Mouse (Mus musculus): ENCODE results near the gene Mrpl11. TPM values are rescaled to one million over a fixed set of nuclear protein-coding genes. Genes with fewer than 3 reads are reported as not detected.
A peak's percentile ranks its signal among the peaks of the same experiment; 100 is the strongest.
"Not testable (repeated sequence)": the region's sequence is repeated elsewhere in the genome, so short reads cannot be mapped to it uniquely, and the experiment has no call there.

Gene Mrpl11
- 13.4 and 15.9 TPM in 2 replicates for total RNA-seq (2015)
- 26.3 and 29.1 TPM in 2 replicates for total RNA-seq (2017)

DNA sequence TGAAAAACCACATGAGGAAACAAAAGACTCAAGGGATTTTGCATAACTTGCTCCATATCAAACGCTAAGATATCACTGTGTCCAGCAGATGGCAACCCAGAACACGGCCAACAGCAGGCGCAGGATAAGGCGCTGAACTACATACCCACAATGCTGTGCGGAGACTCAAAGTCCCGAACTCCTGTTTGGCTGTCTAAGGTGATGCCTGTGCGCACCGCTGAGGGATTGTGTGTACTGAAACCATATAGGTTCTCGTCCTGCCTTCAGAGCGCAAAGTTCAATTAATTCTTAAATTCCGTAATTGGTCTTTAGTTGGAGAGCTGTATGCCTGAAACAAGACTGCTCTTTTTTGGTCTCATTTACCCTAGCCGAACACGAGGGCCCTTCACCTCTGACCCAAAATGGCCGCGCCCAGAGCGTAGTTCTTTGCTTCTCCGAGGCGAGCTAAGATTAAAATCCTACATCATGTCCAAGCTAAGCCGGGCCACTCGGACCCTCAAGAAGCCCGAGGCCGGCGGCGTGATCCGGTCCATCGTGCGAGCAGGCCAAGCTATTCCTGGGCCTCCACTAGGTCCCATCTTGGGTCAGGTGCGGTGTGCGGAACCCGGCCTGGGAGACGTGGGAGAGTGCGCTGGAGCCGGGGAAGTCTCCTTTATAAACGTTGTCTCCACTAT, at the start of gene Mrpl11:
Mrpl11 (plus strand) TSS at position 220 of the 674 bp plus-strand sequence.
- ATAC-seq (ENCODE audit: poor library complexity, severe bottlenecking): peak; percentile 100

DNA sequence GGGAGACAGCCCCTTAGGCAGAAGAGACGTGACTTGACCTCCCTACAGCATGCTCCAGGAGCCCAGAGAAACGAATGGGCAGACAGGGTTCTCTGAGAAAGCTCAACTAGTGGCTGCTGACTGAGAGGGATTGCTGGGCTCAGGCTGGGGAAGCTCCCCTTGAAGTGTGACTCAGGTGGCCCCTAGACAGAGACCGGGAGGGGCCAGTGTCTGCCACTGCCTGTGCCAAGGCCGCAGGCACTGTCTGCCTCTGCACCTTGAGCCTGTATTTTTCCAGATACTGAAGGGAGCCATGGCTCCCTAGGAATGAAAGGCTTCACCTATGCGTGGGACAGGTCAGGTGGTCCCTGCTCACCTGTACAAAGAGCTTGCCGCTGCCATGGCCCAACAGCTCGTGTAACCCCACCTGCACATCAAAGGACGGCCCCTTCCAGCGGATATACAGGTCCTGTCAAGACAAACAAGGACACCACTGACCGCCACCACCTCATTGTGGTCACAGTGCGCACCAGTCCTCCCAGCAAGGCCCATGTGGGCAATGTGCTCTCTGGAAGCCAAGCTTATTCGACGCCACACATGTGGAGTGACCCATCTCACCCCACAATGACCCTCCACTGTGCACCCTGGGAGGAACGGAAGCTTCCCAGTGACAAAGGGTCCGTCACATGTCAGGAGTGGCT, 45.9 kb upstream of the Mrpl11 start:
- no peak for ATAC-seq (ENCODE audit: poor library complexity, severe bottlenecking)

DNA sequence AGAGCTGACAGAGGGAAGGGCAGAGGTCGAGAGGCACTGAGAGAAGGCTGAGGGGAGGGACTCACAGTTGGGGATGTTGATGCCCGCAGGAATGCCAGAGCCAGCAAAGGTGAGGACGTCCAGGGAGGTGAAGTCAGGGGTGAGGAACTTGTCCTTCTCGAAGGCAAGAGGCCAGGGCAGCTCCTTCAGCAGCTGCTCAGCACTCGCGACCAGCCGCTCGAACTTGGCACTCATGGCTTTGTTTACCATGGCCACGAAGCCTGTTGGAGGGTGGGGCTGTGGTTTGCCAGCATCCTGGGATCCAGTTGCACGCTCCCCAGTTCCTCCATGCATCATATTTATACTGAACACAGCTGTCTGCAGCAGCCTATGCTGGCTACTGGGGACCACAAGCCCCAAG, 45.1 kb upstream of the Mrpl11 start:
- no peak for ATAC-seq (ENCODE audit: poor library complexity, severe bottlenecking)

DNA sequence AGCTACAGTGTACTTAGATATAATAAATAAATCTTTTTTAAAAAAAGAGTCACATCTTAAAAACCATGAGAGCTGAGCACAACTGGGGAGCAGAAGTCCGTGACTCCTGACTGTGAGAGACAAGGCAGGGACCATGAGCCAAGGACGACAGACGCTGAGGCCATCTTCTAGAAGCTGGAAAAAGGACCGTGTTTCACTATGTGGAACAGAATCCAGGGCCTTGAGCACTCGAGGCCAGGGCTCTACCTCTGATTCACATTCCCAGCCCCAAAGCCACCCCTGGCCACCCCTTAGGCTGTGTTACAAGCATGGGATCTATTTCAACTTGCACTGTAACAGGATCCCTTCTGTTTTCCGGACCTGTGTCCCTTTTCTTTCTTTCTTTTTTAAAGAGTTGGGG, 42.3 kb upstream of the Mrpl11 start:
- no peak for ATAC-seq (ENCODE audit: poor library complexity, severe bottlenecking)

DNA sequence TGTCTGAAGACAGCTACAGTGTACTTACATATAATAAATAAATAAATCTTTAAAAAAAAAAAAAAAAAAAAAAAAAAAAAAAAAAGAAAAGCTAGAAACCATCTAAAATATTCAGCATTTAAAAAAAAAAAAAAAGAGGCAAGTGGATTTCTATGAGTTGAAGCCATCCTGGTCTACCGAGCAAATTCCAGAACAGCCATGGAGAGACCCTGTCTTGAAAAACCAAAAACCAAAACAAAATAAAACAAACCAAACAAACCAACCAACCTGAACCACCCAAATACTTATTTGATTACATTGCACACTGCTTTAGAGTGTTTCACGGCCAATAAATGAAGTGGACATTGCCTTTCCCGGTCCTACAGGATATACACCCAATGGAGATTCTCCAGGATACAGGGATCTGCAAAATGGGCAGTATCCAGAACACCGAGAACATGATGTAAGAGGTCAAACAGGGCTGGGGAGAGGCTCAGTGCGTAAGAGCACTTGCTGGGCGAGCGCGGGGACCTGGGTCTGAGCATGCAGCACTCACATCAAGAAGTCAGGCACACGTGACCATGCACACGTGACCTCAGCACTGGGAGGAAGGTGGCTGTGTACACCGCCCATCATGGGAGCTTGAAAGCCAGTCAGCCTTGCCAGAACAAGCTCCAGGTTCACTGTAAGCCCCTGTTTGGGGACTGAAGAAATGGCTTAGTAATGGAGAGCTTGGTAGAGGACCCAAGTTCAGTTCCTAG, 36.7 kb upstream of the Mrpl11 start:
- no peak for ATAC-seq (ENCODE audit: poor library complexity, severe bottlenecking)

DNA sequence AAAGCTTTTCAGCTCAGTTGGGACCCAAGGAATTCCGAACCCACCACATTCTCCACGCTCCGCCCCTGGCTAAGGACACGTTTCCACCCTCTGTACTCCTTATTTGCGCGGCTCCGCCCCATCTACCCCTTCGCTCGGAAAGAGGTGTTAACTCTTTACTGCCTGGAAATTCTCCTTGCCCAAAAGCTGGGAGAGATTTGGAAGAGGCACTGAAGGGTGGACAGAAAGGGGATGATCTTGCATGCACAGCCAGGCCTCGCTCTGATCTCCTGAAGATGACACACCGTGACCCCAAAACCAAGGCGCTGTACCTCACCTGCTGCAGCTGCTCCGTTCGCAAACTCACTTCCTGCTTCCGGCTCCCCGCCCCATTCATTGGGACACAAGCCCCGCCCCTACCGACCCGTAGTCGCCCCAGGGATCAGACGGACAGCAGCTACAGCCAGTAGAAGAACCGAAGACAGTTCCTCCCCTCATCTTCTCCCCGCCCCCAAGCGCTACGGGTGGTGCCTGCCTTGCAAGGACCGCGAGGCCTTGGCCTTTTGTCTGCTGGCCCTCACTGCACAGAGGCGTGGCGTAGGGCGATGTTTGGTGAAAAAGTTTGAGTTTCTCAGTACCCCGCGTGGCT, 33.9 kb upstream of the Mrpl11 start, which contains the start of gene Dpp3:
Dpp3 (minus strand) TSS at position 384 of the 628 bp plus-strand sequence.
- ATAC-seq (ENCODE audit: poor library complexity, severe bottlenecking): peak; percentile 100

DNA sequence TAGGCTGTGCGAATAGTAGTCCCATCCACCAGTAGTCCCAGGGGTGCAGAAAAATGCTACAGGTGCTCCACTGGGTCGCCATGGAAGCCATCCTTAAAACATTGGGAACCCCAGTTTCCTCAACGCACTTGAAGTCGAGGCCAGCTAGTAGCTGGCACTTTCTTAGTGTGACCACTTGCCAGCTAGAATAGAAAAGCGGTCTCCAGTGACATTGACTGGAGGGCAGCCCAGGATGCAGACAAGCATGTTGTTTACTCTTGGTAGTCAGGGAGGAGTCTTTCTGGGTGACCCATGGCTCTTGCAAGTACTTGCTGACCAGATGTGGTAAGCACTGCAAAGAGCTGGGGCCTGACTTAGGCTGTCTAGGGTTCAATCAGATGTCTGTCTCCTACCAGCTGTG, 33.2 kb upstream of the Mrpl11 start:
- no peak for ATAC-seq (ENCODE audit: poor library complexity, severe bottlenecking)

DNA sequence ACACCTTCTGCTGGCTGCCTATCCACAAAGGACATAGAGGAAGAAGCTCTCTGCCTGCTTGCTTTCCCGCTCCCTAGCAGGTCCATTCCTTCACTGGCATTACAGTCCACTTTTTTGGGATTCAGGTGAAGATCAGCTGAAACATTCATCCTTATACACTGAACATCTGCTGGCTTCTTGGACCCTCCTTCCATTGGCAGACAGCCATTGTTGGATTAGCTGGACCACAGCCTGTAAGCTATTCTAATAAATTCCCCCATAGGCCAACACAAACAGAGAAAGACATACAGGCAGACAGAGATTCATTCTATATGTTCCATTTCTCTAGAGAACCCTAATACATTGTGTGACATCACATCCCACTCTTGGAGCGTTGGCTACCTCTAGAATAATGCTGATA, 25.1 kb upstream of the Mrpl11 start:
- no peak for ATAC-seq (ENCODE audit: poor library complexity, severe bottlenecking)

DNA sequence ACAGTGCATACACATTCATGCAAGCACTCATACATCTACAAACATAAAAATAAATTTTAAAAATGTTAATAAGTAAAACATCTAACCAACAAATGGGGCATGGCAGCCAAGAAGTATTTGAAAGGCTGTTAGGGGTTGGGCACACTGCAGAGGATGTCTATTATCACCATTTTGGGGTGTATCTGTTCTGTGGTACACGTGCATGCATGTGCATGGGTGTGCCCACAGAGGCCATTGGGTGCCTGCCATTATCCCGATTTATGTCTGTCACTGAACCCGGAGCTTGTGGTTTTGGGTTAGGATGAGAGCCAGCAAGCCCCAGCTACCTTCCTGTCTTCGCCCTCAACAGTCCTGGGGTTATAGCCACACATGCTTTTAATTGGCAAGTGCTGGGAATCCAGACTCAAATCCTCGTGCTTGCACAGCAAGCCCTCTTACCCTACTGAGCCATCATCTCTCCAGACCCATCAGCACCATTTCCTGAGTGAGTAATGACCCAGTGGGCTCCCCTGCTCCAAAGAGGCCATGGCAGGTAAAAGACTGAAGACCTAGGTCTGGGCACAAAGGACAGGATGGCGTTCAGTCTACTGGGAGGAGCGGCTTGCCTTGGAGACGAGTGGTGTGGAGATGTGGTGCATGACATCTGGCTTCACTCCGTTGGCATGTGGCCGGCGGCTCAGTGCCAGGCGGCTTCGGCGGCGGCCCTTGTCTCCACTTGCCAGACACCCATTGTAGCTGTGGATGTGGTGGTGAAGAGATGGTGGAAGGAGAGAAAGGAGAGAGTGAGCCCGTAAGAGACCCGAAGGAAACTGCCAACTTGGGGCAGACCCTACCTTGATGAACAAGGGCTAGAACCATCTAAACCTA, 24.3 kb upstream of the Mrpl11 start:
- ATAC-seq (ENCODE audit: poor library complexity, severe bottlenecking): no peak

DNA sequence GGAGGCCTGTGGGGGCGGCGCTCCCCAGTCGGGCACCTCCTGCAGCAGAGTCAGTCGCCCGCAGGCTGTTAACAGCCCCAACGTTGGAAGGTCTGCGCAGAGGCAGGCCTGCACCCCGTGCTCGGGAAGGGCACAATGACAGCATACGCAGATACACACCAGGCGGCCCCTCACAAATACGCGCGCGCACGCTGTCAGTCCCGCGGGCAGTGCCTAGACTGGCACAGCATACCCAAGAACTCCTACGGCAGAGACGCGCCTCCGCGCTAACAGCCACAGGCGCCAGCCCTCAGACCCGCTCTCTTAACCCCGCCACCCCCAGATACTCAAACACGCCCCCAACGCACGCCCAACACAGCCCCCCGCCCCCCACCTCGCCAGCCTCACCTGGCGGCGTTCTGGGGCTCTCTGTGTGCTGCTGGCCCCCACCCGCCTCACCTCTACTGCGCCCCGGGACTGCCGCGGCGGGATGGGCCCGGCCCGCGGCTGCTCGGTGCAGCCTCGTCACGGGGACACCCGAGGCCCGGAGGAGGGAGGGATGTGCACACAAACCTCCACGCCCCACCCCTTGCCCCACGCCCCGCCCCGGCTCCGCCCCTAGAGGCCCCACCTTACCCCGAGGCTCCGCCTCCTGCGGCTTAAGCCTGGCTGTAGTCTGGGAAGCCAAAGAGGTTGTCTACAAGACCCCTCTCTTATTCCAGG, 19.2 kb upstream of the Mrpl11 start, which contains the start of gene Peli3:
Peli3 (minus strand) TSS at position 577 of the 702 bp plus-strand sequence.
- peak; percentile 71 for ATAC-seq (ENCODE audit: poor library complexity, severe bottlenecking)

DNA sequence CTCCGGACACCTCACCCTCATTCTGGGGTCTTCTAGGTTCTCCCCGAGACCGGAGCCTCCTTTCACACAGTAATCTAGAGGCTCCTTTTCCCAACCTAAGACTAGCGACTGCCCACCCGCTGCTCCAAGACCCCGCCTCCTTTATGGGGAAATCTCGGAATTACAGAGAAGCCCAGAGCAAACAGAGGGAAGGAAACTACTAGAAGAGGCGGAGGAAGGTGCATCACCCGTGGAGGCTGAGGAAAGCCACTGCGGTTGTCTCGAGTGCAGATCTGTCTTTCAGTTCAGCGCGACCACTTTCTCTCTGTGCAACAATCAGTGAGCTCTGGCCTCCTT, 18.7 kb upstream of the Mrpl11 start:
- no peak for ATAC-seq (ENCODE audit: poor library complexity, severe bottlenecking)

DNA sequence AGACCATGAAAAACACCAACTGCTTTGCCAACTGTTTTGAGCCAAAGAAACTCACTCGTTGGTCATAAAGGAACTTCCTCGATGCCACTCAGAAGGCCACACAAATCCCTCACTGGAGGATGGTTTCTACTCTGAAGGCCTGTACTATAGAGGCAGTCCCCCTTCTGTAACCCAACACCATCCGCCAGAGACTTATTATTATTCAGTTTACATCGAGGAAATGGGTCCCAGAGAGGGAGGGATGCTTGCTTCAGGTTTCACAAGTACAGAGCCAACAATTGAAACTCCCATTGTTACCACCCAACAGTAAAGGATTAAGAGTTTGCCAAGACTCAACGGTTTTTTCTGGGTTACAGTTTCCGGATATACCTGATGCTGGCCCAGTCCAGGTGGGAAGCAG, 16.4 kb upstream of the Mrpl11 start:
- ATAC-seq (ENCODE audit: poor library complexity, severe bottlenecking): no peak

DNA sequence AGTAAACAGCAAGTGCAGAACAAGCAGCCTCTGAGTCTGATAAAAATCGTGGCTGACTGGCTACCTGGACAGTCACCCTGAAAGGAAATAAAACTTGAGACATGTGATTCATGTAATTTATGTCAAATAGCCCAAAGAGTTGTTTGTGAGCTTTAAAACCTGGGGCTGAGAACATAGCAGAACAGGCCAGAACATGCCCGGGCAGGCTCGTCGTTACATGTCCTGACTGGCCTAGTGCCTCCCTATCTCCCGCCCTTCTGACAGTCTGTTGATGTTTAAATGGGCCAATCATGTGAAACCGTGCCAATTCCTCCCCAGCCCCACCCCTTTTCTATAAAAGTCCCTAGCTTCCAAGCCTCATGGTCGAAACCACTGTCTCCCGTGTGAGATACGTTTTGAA, 13.3 kb upstream of the Mrpl11 start:
- ATAC-seq (ENCODE audit: poor library complexity, severe bottlenecking): not testable (repeated sequence)

DNA sequence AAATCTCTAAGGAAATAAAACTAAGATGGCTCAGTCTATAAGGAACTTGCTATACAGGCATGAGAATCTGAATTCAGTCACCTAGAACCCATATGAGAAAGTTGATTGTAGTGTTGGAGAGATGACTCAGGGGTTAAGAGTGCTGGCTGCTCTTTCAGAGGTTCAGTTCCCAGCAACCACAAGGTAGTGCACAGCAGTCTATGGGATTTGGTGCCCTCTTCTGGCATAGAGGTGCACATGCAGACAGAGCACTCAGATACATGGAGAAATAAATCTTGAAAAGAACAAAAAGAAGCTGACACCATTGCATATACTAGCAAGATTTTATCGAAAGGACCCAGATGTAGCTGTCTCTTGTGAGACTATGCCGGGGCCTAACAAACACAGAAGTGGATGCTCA, 6.3 kb downstream of the Mrpl11 start:
- peak; percentile 64 for ATAC-seq (ENCODE audit: poor library complexity, severe bottlenecking)

DNA sequence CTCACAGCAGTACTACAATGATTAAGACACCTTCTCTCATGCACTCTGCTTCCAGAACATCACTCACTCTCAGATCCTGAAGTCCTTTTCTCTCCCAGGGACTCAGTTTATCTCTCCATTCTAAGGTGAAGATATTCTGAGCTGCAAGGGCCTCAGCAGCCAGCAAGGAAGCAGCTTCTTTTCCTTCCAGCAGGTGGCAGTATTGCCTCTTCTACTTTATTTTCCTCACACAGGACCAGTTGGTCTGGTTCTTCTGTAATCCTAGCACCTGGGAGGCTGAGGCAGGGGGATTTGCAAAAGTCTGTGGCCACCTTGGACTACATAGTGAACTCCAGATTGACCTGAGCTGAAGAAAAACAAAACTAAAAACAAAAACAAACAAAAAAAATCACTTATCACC, 19.8 kb downstream of the Mrpl11 start:
- ATAC-seq (ENCODE audit: poor library complexity, severe bottlenecking): no peak

DNA sequence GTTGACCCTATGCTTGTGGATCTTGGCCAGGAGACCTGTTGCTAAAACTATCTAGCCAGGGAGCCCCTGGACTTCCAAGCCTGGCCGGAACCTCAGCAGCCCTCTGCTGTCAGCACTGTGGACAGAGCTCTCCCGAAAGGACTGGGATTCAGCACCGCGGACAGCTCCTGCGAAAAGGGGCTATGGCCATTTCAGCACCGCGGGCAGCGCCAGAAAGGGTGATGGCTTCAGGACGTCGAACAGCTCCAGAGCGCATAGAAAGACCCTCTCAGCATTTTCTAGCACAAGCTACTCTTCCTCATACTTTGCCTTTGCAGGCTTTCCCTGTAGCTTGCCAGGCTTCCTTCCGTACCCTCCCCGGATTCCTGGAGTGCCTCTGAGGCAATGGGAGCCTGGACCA, 27.1 kb downstream of the Mrpl11 start:
- ATAC-seq (ENCODE audit: poor library complexity, severe bottlenecking): peak; percentile 70

DNA sequence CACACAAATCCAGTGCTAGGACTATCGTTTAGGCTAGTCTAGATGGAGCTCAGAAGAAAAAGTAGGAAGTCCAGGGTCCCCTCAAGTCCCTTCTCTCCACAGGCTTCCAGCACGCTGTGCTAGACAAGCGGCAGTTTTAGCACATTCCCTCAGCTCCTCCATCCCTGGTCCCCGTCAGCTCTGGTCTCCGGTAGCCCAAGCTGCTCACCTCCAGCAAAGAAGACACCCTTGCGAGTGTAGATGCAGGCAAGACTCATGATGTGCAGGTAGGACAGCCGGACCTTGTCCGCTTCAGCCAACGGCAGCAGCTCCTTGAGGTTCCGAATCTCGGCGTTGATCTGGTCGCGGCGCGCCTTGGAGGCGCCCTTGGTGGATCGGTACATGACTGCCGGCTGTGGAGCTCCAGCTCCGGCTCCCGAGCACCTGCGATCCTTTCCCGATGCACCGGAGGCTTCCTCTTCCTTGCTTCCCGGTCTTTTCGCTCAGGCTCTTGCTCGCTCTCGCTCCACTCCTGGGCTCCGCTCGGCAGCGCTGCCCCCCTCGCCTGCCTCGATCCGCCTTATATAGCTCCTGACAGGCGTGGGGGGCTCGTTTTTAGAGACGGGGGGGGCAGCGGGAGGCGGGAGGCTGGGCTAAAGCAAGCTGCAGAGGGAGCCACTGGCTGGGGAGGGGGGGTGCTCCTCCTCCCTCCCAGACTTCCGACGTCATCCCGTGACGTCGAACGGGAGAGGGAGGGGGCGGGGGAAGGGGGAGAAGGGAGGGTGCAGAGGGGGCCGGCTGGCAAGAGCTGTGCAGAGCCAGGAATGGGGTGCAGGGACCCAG, 27.7 kb downstream of the Mrpl11 start:
- no peak for ATAC-seq (ENCODE audit: poor library complexity, severe bottlenecking)

DNA sequence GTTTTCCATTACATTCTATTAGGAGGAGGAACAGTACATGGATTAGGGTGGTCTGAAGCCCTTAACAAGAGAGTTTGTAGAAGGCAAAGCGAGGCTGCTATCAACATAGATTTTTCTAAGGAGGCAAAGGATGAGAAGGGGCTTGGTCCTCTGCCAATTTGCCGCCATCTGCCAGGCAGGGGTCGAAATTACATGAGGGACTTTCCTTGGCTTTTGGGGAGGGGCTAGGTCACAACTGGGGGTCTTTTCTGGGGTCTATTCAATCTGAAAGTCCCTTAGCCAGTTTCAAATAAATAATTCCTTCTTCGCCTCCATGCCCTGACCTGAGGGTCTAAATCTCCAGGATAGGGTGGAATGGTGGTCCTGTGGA, 28.3 kb downstream of the Mrpl11 start, which contains the start of gene Npas4:
Npas4 (minus strand) TSS at position 61 of the 370 bp plus-strand sequence.
- ATAC-seq (ENCODE audit: poor library complexity, severe bottlenecking): no peak

DNA sequence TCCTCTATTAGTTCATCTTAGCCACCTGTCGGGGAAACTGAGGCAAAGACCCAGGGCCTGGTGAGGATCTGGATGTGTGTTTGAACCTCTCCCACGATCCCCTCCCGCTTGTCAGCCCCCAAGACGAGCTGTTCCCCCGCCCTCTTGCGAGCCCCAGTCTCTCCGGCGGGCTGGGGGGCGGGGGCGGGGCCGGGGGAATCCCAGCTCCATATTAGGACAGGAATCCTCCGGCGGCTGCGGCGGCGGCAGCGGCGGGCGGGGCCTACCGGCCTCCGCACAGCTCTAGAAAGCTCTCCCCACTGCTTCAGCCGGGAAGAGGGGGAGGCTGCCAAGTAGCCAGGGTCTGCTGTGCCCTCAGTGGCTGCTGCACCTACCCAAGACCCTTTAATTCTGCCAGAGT, 28.8 kb downstream of the Mrpl11 start:
- ATAC-seq (ENCODE audit: poor library complexity, severe bottlenecking): no peak
